Mouse (Mus musculus) intestine, embryonic 15.5 days (tissue): Measurements from ENCODE around the gene Slc35f4. TPM values are rescaled to one million over a fixed set of nuclear protein-coding genes. Genes with fewer than 3 reads are reported as not detected.
"Not testable (repeated sequence)": the region's sequence is repeated elsewhere in the genome, so short reads cannot be mapped to it uniquely, and the experiment has no call there.

ENCODE experiments used
- ATAC-seq: fragments of 200-750 bp; cut with Nextera tagmentation; 2 replicates; pipeline ENCODE4 v1.8.0; 2017; ENCODE audit warnings: moderate TSS enrichment, moderate library complexity
- H3K27ac ChIP-seq: fragments of 300-500 bp; sonication (generic); 2 replicates; pipeline ENCODE4 v1.5.1; 2015; ENCODE audit warnings: mild to moderate bottlenecking, inconsistent platforms
- H3K27me3 ChIP-seq: fragments of 300-500 bp; sonication (generic); replicated peaks from 2 replicates; pipeline ENCODE4 v1.6.1; 2015; ENCODE audit warnings: inconsistent platforms
- H3K36me3 ChIP-seq: fragments of 300-500 bp; sonication (generic); 2 replicates; pipeline ENCODE4 v1.6.1; 2015; ENCODE audit warnings: inconsistent platforms
- H3K4me1 ChIP-seq: fragments of 300-500 bp; sonication (generic); replicated peaks from 2 replicates; pipeline ENCODE4 v1.6.1; 2015; ENCODE audit warnings: inconsistent platforms
- H3K4me2 ChIP-seq: fragments of 300-500 bp; sonication (generic); replicated peaks from 2 replicates; pipeline ENCODE4 v1.6.1; 2015; ENCODE audit warnings: mild to moderate bottlenecking, inconsistent platforms
- H3K4me3 ChIP-seq: fragments of 300-500 bp; sonication (generic); replicated peaks from 2 replicates; pipeline ENCODE4 v1.5.1; 2015; ENCODE audit warnings: inconsistent platforms
- H3K9ac ChIP-seq: fragments of 300-500 bp; sonication (generic); 2 replicates; pipeline ENCODE4 v1.6.1; 2015; ENCODE audit warnings: inconsistent platforms
- H3K9me3 ChIP-seq: fragments of 300-500 bp; sonication (generic); 2 replicates; pipeline ENCODE4 v1.6.1; 2016; ENCODE audit warnings: inconsistent platforms
- WGBS: fragments of 180-500 bp; shearing (Covaris S2); methylation state at CpG from one replicate; pipeline ENCODE4 v1.1.7; 2015; 5-methylcytosine and 5-hydroxymethylcytosine counted together
- polyA plus RNA-seq: library from polyadenylated mRNA; unstranded; fragments of >200 nt; fragmentation: Nextera tagmentation; extraction: Ambion mirVana; gene quantifications from 2 replicates; pipeline ENCODE4 v1.2.1, GENCODE M21; 2015

Gene Slc35f4
- polyA plus RNA-seq, 1 experiment from 2014 or later: 0.25 TPM

GRCm38 (mm10) chr14:49300981-49301619 is 224.7 kb downstream of the Slc35f4 start:
- Histone ChIP-seq H3K27ac (no peak overlapping the region), H3K36me3 (no peaks in the 10 kb centered on the region), H3K27me3 (no peaks in the 10 kb centered on the region), H3K9ac (no peak overlapping the region), H3K4me3 (no peak overlapping the region), H3K4me1 (no peaks in the 10 kb centered on the region), H3K9me3 (no peaks in the 10 kb centered on the region), H3K4me2 (no peak overlapping the region)
- peak; percentile 61 for ATAC-seq
- 46% methylated on average over 8 of the region's 8 CpGs for WGBS

- no peak for ATAC-seq
- no peak overlapping the region for H3K9ac ChIP-seq
- no peaks in the 10 kb centered on the region for H3K9me3 ChIP-seq
- WGBS: 70% methylated on average over 8 of the region's 8 CpGs
- H3K36me3 ChIP-seq: no peaks in the 10 kb centered on the region
- H3K4me2 ChIP-seq: no peak overlapping the region
- no peak overlapping the region for H3K4me3 ChIP-seq
- no peaks in the 10 kb centered on the region for H3K4me1 ChIP-seq
- no peaks in the 10 kb centered on the region for H3K27me3 ChIP-seq
- H3K27ac ChIP-seq: no peak overlapping the region
These were observed 225.5 kb downstream of the Slc35f4 start for GRCm38 (mm10) chr14:49300326-49300725.

GRCm38 (mm10) chr14:49293802-49294449 is 231.9 kb downstream of the Slc35f4 start:
- Histone ChIP-seq H3K27me3 (no peaks in the 10 kb centered on the region), H3K4me1 (0 out of 2 replicates have a peak, but pooled peaks cover 2% of the 10 kb centered on the region), H3K9ac (no peak overlapping the region), H3K36me3 (no peaks in the 10 kb centered on the region), H3K27ac (no peak overlapping the region), H3K4me3 (no peak overlapping the region), H3K4me2 (no peak overlapping the region), H3K9me3 (no peaks in the 10 kb centered on the region)
- WGBS: 45% methylated on average over 4 of the region's 4 CpGs
- no peak for ATAC-seq

- 0 out of 2 replicates have a peak, but pooled peaks cover 2% of the 10 kb centered on the region for H3K4me1 ChIP-seq
- H3K4me3 ChIP-seq: no peak overlapping the region
- WGBS: 45% methylated on average over 3 of the region's 3 CpGs
- peak; percentile 79 for ATAC-seq
- no peaks in the 10 kb centered on the region for H3K27me3 ChIP-seq
- no peak overlapping the region for H3K27ac ChIP-seq
- no peaks in the 10 kb centered on the region; the same call in 1 of the 2 replicates for H3K9me3 ChIP-seq
- no peak overlapping the region for H3K4me2 ChIP-seq
- no peaks in the 10 kb centered on the region for H3K36me3 ChIP-seq
- no peak overlapping the region for H3K9ac ChIP-seq
These were observed 235.7 kb downstream of the Slc35f4 start for GRCm38 (mm10) chr14:49290029-49290745.

- Histone ChIP-seq H3K27ac (no peak overlapping the region; the same call in 1 of the 2 replicates), H3K4me2 (no peak overlapping the region), H3K4me3 (no peak overlapping the region), H3K9ac (no peak overlapping the region), H3K4me1 (no peaks in the 10 kb centered on the region), H3K9me3 (no peaks in the 10 kb centered on the region; the same call in 1 of the 2 replicates), H3K27me3 (no peaks in the 10 kb centered on the region), H3K36me3 (no peaks in the 10 kb centered on the region)
- peak; percentile 91 for ATAC-seq
- 75% methylated on average over 7 of the region's 7 CpGs for WGBS
These were observed 241.8 kb downstream of the Slc35f4 start for GRCm38 (mm10) chr14:49283784-49284655.

- no peak overlapping the region for H3K9ac ChIP-seq
- H3K36me3 ChIP-seq: no peaks in the 10 kb centered on the region
- H3K4me1 ChIP-seq: no peaks in the 10 kb centered on the region
- peak; percentile 97 for ATAC-seq
- H3K4me3 ChIP-seq: no peak overlapping the region
- no peaks in the 10 kb centered on the region for H3K9me3 ChIP-seq
- H3K27me3 ChIP-seq: no peaks in the 10 kb centered on the region
- no peak overlapping the region for H3K27ac ChIP-seq
- no peak overlapping the region for H3K4me2 ChIP-seq
- WGBS: 43% methylated on average over 6 of the region's 6 CpGs
These were observed 247.0 kb downstream of the Slc35f4 start for GRCm38 (mm10) chr14:49278880-49279279.

- not testable (repeated sequence) for H3K4me3 ChIP-seq, H3K27me3 ChIP-seq, H3K4me1 ChIP-seq, H3K9me3 ChIP-seq, H3K9ac ChIP-seq, H3K36me3 ChIP-seq, H3K4me2 ChIP-seq, H3K27ac ChIP-seq
- ATAC-seq: peak; percentile 79
- WGBS: 67% methylated on average over 9 of the region's 9 CpGs
These were observed 247.4 kb downstream of the Slc35f4 start for GRCm38 (mm10) chr14:49278479-49278878.

GRCm38 (mm10) chr14:49277642-49278041 is 248.2 kb downstream of the Slc35f4 start:
- H3K27me3 ChIP-seq: no peaks in the 10 kb centered on the region
- H3K36me3 ChIP-seq: no peaks in the 10 kb centered on the region
- H3K4me2 ChIP-seq: no peak overlapping the region
- H3K27ac ChIP-seq: no peak overlapping the region
- 31% methylated on average over 3 of the region's 3 CpGs for WGBS
- H3K4me3 ChIP-seq: no peak overlapping the region
- H3K9ac ChIP-seq: no peak overlapping the region
- no peaks in the 10 kb centered on the region for H3K4me1 ChIP-seq
- no peaks in the 10 kb centered on the region for H3K9me3 ChIP-seq
- no peak for ATAC-seq

GRCm38 (mm10) chr14:49275376-49275775 is 250.5 kb downstream of the Slc35f4 start:
- H3K4me2 ChIP-seq: no peak overlapping the region
- H3K9ac ChIP-seq: no peak overlapping the region
- 45% methylated on average over 2 of the region's 2 CpGs for WGBS
- H3K9me3 ChIP-seq: no peaks in the 10 kb centered on the region
- no peak for ATAC-seq
- H3K27ac ChIP-seq: no peak overlapping the region
- no peaks in the 10 kb centered on the region for H3K4me1 ChIP-seq
- H3K36me3 ChIP-seq: no peaks in the 10 kb centered on the region
- no peaks in the 10 kb centered on the region for H3K27me3 ChIP-seq
- H3K4me3 ChIP-seq: no peak overlapping the region

- WGBS: 76% methylated on average over 5 of the region's 5 CpGs
- Histone ChIP-seq H3K36me3 (no peaks in the 10 kb centered on the region), H3K4me3 (no peak overlapping the region), H3K9ac (no peak overlapping the region), H3K27me3 (no peaks in the 10 kb centered on the region), H3K27ac (no peak overlapping the region), H3K9me3 (no peaks in the 10 kb centered on the region), H3K4me2 (no peak overlapping the region), H3K4me1 (no peaks in the 10 kb centered on the region)
- ATAC-seq: 0 out of 2 replicates have a peak, but pooled peaks have one; percentile 41
These were observed 260.4 kb downstream of the Slc35f4 start for GRCm38 (mm10) chr14:49265286-49266002.
